Mouse (Mus musculus): ENCODE data around the gene Olfr538.
"Not testable (repeated sequence)": the region's sequence is repeated elsewhere in the genome, so short reads cannot be mapped to it uniquely, and the experiment has no call there.

The Olfr538 gene

DNA sequence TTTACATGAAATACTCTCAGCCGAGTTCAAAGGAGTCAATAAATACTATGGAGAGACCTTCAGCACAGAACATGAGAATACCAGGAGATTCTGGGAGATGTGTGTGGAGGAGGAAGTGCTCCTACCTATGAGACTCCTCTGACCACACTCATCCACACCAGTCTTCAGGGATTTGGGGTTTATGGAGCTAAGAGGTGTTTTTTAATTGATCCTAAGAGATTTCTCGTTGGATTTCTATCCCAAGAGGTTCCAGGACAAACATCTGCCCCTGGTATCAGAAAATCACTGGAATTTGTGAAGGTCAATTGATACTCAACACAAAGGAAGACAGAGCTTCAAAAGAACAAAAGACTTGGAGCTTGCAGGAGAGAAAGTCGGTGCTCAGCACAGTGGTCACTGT is at the start of gene Olfr538:
Gene Olfr538 (plus strand): TSS at position 301 of the 400 bp plus-strand sequence.
- DNase-seq (ENCODE audit: low read depth, low spot score) = no peak

GRCm38 (mm10) chr7:140539746-140540145 is 27.9 kb upstream of the Olfr538 start:
- no peak for DNase-seq (ENCODE audit: low read depth, low spot score)

DNA sequence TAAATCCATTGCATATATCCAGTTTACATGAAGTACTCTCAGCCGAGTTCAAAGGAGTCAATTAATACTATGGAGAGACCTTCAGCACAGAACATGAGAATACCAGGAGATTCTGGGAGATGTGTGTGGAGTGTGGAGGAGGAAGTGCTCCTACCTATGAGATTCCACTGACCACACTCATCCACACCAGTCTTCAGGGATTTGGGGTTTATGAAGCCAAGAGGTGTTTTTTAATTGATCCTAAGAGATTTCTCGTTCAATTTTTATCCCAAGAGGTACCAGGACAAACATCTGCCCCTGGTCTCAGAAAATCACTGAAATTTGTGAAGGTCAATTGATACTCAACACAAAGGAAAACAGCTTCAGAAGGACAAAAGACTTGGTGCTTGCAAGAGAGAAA is 33.3 kb downstream of the Olfr538 start, which contains the start of gene Olfr46:
Gene Olfr46 (plus strand): TSS at position 301 of the 400 bp plus-strand sequence.
- DNase-seq (ENCODE audit: low read depth, low spot score) = not testable (repeated sequence)
